ENCODE assay signal across 10 mouse cellular contexts in the genomic region with DNA sequence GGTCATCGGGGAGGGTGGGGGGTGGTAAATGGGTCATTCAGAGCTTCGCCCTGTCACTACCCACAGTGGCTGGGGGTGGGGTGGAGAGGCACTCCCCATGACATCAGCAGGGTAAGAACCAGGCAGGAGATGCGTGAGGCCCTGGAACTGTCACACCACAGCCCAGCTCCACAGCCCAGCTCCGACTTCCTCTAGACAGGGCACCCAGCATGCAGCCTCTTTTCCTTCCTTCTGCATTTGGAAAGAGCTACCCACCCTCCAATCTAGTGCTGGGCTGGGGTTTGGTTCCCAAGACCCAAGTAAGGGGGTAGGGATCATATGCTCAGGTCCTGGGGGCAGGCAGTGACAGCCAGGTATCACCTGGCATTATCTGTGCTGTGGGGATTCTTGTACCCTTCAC.
DNase-seq lines count a peak whose midpoint lies in the region; ATAC-seq and TF ChIP-seq lines count a peak whose summit lies in the region.
"Had no signal": no experiment of that assay in that cellular context is flagged by ENCODE, and none has a peak within 500 bp of the region (broad histone marks: within the 10 kb centered on the region; RNA-seq: fewer than 3 reads in every experiment).

No protein-coding gene starts in this region.

- H3K9me3 ChIP-seq in limb, embryonic 15.5 days = no peaks in the 10 kb centered on the region
- H3K9me3 ChIP-seq: embryonic facial prominence, embryonic 12.5 days; limb, embryonic 13.5 days had no signal

- H3K9ac ChIP-seq in limb, embryonic 15.5 days = no peak overlapping the region
- H3K9ac ChIP-seq: embryonic facial prominence, embryonic 12.5 days; limb, embryonic 13.5 days had no signal

- H3K4me1 ChIP-seq in bone marrow macrophage, adult 2 months (ENCODE audit: control insufficient read depth, insufficient read depth, low read length) = peaks cover 87% of the 10 kb centered on the region
- peaks cover 53% of the 10 kb centered on the region for H3K4me1 ChIP-seq in limb, embryonic 15.5 days

- no peak for TF ChIP-seq POLR2A in bone marrow macrophage, adult 2 months (IDR thresholded peaks at IDR 0.05; ENCODE audit: borderline replicate concordance, low read depth, low read length)

- 81% methylated on average over 4 of the region's 4 CpGs for WGBS in limb, embryonic 15.5 days

- intact Hi-C loops in left cerebral cortex, postnatal 14 days (cut with DNase I) = no loop called here

- no peaks in the 10 kb centered on the region for H3K27me3 ChIP-seq in limb, embryonic 15.5 days
- H3K27me3 ChIP-seq: embryonic facial prominence, embryonic 12.5 days; limb, embryonic 13.5 days had no signal

- no peaks in the 10 kb centered on the region for H3K36me3 ChIP-seq in limb, embryonic 15.5 days
- H3K36me3 ChIP-seq: embryonic facial prominence, embryonic 12.5 days; limb, embryonic 13.5 days had no signal

- no peak overlapping the region for H3K4me2 ChIP-seq in limb, embryonic 15.5 days
- H3K4me2 ChIP-seq: embryonic facial prominence, embryonic 12.5 days; limb, embryonic 13.5 days had no signal

- H3K4me3 ChIP-seq in bone marrow macrophage, adult 2 months (ENCODE audit: insufficient read depth, low read length) = no peak overlapping the region
- no peak overlapping the region for H3K4me3 ChIP-seq in limb, embryonic 15.5 days
- H3K4me3 ChIP-seq: embryonic facial prominence, embryonic 12.5 days; limb, embryonic 13.5 days had no signal

- no peak for ATAC-seq in limb, embryonic 15.5 days (ENCODE audit: insufficient number of reproducible peaks, low FRiP score, low TSS enrichment, low read depth)
- peak; percentile 25 for ATAC-seq in neutrophil, adult 5-6 weeks (ENCODE audit: extremely low read depth, insufficient number of reproducible peaks, low FRiP score, poor library complexity, severe bottlenecking)

- peak overlapping the region; percentile 98 for H3K27ac ChIP-seq in bone marrow macrophage, adult 2 months (ENCODE audit: insufficient read depth, low read depth, low read length)
- peak overlapping the region; percentile 12; the same call in 1 of the 2 replicates for H3K27ac ChIP-seq in limb, embryonic 15.5 days
- H3K27ac ChIP-seq: embryonic facial prominence, embryonic 12.5 days; limb, embryonic 13.5 days had no signal

- no peak for TF ChIP-seq CTCF in bone marrow macrophage, adult 2 months (IDR thresholded peaks at IDR 0.05; ENCODE audit: low read depth, low read length)

- peak; percentile 52 for DNase-seq in layer of hippocampus, adult 11-12 months (ENCODE audit: low spot score)
- DNase-seq in layer of hippocampus, postnatal 25 days (ENCODE audit: extremely low spot score in 1 of 2, low spot score in 1 of 2) = no peak
- no peak for DNase-seq in left cerebral cortex, postnatal 14 days (ENCODE audit: low spot score in 2 of 2)
- DNase-seq in left cerebral cortex, adult 8-10 months (ENCODE audit: low spot score in 2 of 2) = no peak
- DNase-seq in adrenal gland, postnatal 10 days = no peak
